Mouse (Mus musculus) C2C12 (cell line): ENCODE results near the gene Fam8a1.

Source experiments
- CEBPB ChIP-seq: IDR thresholded peaks from one replicate; pipeline ENCODE4 v1.6.1; 2011; ENCODE audit warnings: low read depth, mild to moderate bottlenecking, control low read depth, moderate library complexity
- CTCF ChIP-seq: IDR thresholded peaks from one replicate; pipeline ENCODE4 v1.5.1; 2011; ENCODE audit not compliant: control insufficient read depth, insufficient read depth, insufficient read length
- MAX ChIP-seq: IDR thresholded peaks from one replicate; pipeline ENCODE4 v1.6.1; 2011; ENCODE audit warnings: mild to moderate bottlenecking, control low read depth
- USF1 ChIP-seq: IDR thresholded peaks from one replicate; pipeline ENCODE4 v1.6.1; 2011; ENCODE audit warnings: low read depth, mild to moderate bottlenecking, control low read depth, moderate library complexity

DNA sequence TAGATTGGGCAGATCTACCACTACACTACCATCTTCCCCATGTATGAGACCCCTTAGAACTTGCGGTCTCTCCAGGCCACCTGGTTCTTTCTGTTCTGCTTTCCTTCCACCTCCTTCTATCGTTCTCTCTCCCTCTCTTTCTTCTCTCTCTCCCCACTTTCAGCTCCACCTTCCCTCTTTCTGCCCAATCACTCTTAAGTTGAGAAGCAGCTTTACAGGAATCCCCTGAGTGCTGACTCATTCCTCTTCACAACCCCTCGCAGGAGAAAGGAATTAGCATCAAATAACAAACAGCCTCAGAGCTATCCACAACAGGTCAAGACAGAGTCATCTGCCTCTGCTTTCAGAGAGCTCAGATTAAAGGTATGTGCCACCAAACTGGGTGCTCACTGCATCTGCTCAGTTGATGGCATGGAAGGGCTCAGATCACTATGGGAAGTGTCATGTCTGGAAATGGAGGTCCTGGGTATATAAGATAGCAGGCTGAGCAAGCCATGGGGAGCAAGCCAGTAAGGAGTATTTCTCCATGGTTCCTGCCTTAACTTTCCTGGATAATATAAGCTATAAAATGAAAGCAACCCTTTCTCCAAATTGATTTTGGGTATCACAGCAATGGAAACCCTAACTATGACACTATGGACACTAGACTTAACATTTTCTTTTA lies 46.8 kb downstream of the Fam8a1 start:
- TF ChIP-seq MAX (no peak), CTCF (no peak), USF1 (no peak), CEBPB (no peak)
